Mouse (Mus musculus) spleen, adult 18-20 months (tissue): ENCODE data around the gene Magea4.

Source experiments
- DNase-seq, 2 experiments: peaks; one replicate each; pipeline ENCODE4 v3.0.0; 2022; ENCODE audit warnings: mixed read lengths in 2 of 2

Gene Magea4

DNA sequence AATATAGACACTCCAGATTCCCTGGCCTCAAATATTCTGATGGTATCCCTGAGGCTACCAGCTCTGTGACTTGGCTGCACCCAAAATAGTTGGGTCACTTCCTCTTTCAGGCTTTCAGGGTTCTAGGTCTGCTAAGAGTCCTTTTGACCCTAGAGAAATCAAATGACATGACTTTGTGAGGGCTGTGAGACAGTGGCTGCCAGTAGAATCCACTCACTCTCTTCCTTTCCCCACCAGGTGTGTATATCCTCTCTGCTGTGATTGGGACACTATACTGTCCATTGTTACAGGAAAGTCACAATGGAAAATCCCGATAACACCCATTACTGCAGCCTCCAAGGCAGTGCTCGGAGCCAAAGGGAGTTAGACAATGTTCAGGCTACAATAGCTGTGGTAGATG is at the start of gene Magea4:
Gene Magea4 (plus strand): TSS at position 301 of the 400 bp plus-strand sequence.
- DNase-seq = no peak

- no peak for DNase-seq
Observed at GRCm38 (mm10) chrX:72202944-72203554, 18.8 kb upstream of the Magea4 start.

- no peak for DNase-seq
Observed at GRCm38 (mm10) chrX:72270637-72271036, 48.8 kb downstream of the Magea4 start.
